Mouse (Mus musculus) spleen, adult 2 months (tissue): ENCODE results near the gene Scly. TPM values are rescaled to one million over a fixed set of nuclear protein-coding genes. Genes with fewer than 3 reads are reported as not detected.

Experiments
- DNase-seq, 2 experiments: peaks; one replicate each; pipeline versions ENCODE4 v3.0.0 to v3.0.0-alpha.2; 2012 to 2021; ENCODE audit warnings: low spot score in 2 of 2, low read depth in 1 of 2
- H3K27ac ChIP-seq: fragments of 200-500 bp; 2 replicates; pipeline ENCODE4 v1.5.1; 2012; ENCODE audit warnings: low read length, inconsistent platforms; ENCODE audit not compliant: insufficient read depth
- H3K27me3 ChIP-seq: fragments of 200-500 bp; 2 replicates; pipeline ENCODE4 v1.6.1; 2012; ENCODE audit warnings: mild to moderate bottlenecking, moderate library complexity, low read length, inconsistent platforms; ENCODE audit not compliant: control insufficient read depth, insufficient read depth
- H3K36me3 ChIP-seq: fragments of 200-500 bp; 2 replicates; pipeline ENCODE4 v1.6.1; 2012; ENCODE audit warnings: mild to moderate bottlenecking, low read length, inconsistent platforms; ENCODE audit not compliant: control insufficient read depth, insufficient read depth
- H3K4me1 ChIP-seq: fragments of 200-500 bp; 2 replicates; pipeline ENCODE4 v1.6.1; 2011; ENCODE audit warnings: inconsistent platforms; ENCODE audit not compliant: control insufficient read depth, insufficient read depth, insufficient read length
- H3K4me3 ChIP-seq: fragments of 200-500 bp; 2 replicates; pipeline ENCODE4 v1.5.1; 2011; ENCODE audit warnings: mild to moderate bottlenecking, inconsistent platforms; ENCODE audit not compliant: insufficient read depth, insufficient read length; ENCODE audit errors: extremely low read depth
- CTCF ChIP-seq: fragments of 200-500 bp; IDR thresholded peaks from 2 replicates; pipeline ENCODE4 v1.5.1; 2011; ENCODE audit warnings: mild to moderate bottlenecking, inconsistent platforms; ENCODE audit not compliant: insufficient read depth, insufficient read length, insufficient replicate concordance; ENCODE audit errors: extremely low read depth
- POLR2A ChIP-seq: fragments of 200-500 bp; IDR thresholded peaks from 2 replicates; pipeline ENCODE4 v1.6.1; 2011; ENCODE audit warnings: low read depth, low read length, inconsistent platforms
- WGBS: fragments of 180-500 bp; shearing (Covaris S2); methylation state at CpG from one replicate; pipeline ENCODE4 v1.1.7; 2018; 5-methylcytosine and 5-hydroxymethylcytosine counted together
- polyA plus RNA-seq: library from polyadenylated mRNA; depleted of rRNA; stranded (reverse); fragments of >200 nt; gene quantifications from 2 replicates; pipeline ENCODE4 v1.2.3, GENCODE M21; 2012; rRNA removed

Gene Scly
- polyA plus RNA-seq, 1 experiment: 20.9 TPM

GRCm38 (mm10) chr1:91369408-91369807, 71.3 kb downstream of the Scly start:
- H3K4me3 ChIP-seq: no peak overlapping the region
- no peak for DNase-seq
- no peak overlapping the region for H3K27ac ChIP-seq
- peaks cover 10% of the 10 kb centered on the region for H3K36me3 ChIP-seq
- peaks cover 3% of the 10 kb centered on the region; the same call in 1 of the 2 replicates for H3K27me3 ChIP-seq
- 75% methylated on average over 4 of the region's 4 CpGs for WGBS
- TF ChIP-seq POLR2A (no peak), CTCF (no peak)
- no peaks in the 10 kb centered on the region; the same call in none of the 2 replicates for H3K4me1 ChIP-seq

GRCm38 (mm10) chr1:91370055-91370454, 71.9 kb downstream of the Scly start:
- Histone ChIP-seq H3K4me1 (no peaks in the 10 kb centered on the region; the same call in none of the 2 replicates), H3K36me3 (peaks cover 13% of the 10 kb centered on the region), H3K4me3 (no peak overlapping the region), H3K27me3 (peaks cover 3% of the 10 kb centered on the region; the same call in 1 of the 2 replicates), H3K27ac (no peak overlapping the region)
- no peak for TF ChIP-seq POLR2A
- no peak for TF ChIP-seq CTCF
- 93% methylated on average over 23 of the region's 23 CpGs for WGBS
- no peak for DNase-seq

Other genes starting within 250 kb of the Scly start
- 0.05 TPM in 1 of 2 replicates, not detected in the other for gene Rbm44, start 153.2 kb upstream of the Scly start, polyA plus RNA-seq
- gene Ramp1, start 118.5 kb upstream of the Scly start, polyA plus RNA-seq: 15.8 and 22.2 TPM in 2 replicates
- gene Ube2f, start 48.0 kb upstream of the Scly start, polyA plus RNA-seq: 28.6 and 31.8 TPM in 2 replicates
- gene Espnl, start 23.7 kb downstream of the Scly start, polyA plus RNA-seq: 0.06 and 0.07 TPM in 2 replicates
- gene Klhl30, start 52.7 kb downstream of the Scly start, polyA plus RNA-seq: 0.75 and 0.84 TPM in 2 replicates
- 0.51 and 1.3 TPM in 2 replicates for gene Erfe, start 68.1 kb downstream of the Scly start, polyA plus RNA-seq
- gene Ilkap, start 100.5 kb downstream of the Scly start, polyA plus RNA-seq: 43.9 and 46.7 TPM in 2 replicates
- gene Hes6, start 115.7 kb downstream of the Scly start, polyA plus RNA-seq: 59.9 and 87.9 TPM in 2 replicates
- gene Per2, start 161.0 kb downstream of the Scly start, polyA plus RNA-seq: 3.7 and 5.0 TPM in 2 replicates
- 3.7 and 3.9 TPM in 2 replicates for gene Traf3ip1, start 196.3 kb downstream of the Scly start, polyA plus RNA-seq
- 9.8 and 15.9 TPM in 2 replicates for gene Asb1, start 242.2 kb downstream of the Scly start, polyA plus RNA-seq